Mouse (Mus musculus) T-helper 17 cell (primary cell): ENCODE measurements at regions not wholly inside any gene's neighbourhood (a gene's known extent, or its start where the extent isn't known, plus 50 kb on each side); places are given as distances from the start of the nearest gene placed in this dataset.

ENCODE experiments used
- in situ Hi-C, 2 experiments: fragments of 300-600 bp; cut with MboI, MseI; formaldehyde crosslinking; loops; 1 replicate in 1 of 2; 2 replicates in 1 of 2; pipeline ENCODE4 v1.15.1; 2025; ENCODE audit warnings: high pct_unique_total_duplicates in 2 of 2

DNA sequence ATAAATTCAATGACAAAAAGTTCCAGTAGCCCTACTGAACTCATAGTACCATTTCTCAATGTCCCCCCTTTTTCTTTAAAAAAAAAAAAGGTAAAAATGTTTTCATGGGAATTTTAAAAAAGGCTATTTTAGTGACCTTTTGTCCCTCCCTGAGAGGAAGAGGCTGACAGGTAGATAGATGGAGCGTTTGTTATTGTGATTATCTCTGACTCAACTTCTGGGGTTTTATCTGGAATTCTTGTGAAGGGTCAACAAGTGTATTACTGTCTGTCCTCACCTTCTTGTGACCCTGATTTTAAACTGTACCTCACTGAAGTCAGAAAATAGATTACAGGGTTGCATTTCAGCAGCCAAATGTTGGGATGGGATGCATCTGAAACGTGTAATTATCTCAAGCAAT, 179.3 kb upstream of the BC052040 start:
- in situ Hi-C loops: no loop called here

DNA sequence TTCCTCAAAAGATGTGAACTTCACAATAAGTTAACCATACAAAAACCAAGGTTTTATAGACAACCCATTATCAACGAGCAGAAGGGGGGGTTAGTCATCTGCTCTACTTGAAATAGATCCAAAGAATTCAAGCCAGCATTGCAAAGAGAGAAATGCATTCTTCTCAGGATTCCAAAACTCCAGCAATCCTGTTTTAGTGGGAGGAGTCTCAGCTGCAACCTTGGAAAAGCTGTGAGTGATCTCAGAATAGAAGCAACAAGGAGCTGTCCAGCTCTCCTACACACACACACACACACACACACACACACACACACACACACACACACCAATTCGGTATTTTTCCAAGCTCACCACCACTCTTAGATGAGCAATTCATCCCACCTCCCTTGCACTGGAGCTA, 149.0 kb upstream of the BC052040 start:
- in situ Hi-C loops: no loop called here

DNA sequence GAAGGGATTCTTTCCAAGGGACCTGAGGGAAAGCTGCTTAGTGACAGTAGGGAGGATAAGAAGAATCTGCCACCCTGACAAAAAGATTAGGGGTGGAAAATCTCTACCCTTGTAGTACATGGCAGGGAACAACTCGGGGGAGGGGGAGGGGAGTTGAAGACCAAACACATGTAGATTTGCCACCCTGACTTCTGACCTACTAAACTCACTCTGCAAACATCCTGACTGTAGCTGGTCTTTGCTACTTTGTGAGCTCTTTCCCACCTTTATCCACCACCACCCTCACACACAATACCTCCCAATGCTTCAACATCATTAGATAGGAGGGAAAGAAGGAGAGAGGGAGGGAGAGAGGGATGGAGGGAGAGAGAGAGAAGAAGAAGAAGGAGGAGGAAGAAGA, 140.4 kb upstream of the BC052040 start:
- in situ Hi-C loops: no loop called here

DNA sequence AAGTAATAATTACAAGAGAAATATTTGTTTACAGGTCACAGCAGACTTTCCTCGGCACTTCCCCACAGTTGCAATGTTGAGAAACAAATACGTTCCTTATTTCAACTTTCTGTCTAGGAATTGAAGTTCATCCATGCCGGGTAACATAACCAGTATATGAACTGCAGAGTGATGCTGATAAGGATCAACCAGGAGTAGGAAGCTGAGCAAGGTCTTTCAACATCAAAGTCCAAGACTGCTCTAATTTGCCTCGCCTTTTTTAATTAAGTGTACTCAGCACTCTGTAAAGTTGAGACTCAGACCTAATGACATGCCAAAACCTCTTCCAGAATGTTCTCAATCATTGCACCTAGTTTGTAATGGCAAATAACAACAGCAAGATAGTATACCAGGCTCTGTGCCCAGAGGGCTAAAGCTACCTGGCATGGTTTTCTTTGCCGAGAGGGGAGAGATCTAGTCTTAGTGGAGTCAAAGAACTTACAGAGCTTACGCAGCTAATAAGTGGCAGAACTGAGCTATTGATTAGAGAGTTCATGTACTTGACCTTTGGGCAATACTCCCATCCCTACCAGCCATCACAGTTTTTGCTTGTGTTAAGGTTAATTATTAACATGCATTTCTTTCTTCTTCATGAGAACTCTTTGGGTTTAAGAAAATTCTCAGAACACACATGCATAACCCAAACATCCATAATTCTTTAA, 131.6 kb upstream of the BC052040 start:
- in situ Hi-C loops: no loop called here

DNA sequence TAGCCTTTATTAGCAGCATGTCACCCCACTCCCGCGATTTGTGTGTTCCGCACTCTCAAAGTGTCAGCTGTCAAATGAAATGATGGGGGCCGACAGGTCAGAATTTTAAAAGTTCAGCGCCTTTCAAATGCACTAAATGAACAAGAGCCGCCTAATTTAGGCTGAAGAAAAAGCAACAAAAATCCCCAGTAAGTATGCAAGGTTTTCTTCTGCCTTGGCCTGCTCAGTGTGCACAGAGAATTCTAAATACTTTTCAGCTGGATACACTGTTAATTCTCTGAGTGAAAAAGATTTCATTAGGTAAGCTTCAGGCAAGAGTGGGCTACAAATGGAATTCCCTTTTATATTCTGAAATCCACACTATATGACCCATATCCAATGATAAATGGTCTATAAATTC, 125.9 kb upstream of the BC052040 start:
- in situ Hi-C loops: no loop called here

DNA sequence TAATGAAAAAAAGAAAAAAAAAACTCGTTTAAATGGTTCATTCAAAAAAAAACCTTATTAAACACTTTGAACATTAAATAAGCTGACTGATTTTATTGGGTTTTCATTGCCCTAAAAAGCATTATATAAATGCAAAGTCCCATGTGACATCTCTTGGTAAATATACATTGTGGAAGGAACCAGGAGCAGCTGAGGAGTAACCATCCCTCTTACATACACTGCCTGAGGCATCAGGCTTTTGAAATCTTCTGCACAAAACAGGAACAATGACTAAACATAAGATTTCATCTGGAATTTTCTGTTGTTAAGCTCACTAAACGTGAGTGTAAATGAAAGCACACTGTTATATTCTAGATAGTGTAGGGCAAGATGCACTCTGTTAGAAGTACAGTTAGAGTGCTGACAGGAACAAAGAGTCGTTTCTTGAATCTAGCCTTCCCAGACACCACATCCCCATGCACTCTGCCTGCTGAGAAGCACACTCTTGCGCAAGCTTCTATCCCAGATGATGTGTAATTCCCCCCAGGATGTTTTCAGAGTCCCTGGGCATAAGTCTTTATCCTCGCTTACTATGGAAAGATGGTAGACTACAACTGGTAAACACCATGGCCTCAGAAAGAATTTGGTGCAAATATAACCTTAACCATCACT, 125.0 kb upstream of the BC052040 start:
- in situ Hi-C loops: no loop called here

DNA sequence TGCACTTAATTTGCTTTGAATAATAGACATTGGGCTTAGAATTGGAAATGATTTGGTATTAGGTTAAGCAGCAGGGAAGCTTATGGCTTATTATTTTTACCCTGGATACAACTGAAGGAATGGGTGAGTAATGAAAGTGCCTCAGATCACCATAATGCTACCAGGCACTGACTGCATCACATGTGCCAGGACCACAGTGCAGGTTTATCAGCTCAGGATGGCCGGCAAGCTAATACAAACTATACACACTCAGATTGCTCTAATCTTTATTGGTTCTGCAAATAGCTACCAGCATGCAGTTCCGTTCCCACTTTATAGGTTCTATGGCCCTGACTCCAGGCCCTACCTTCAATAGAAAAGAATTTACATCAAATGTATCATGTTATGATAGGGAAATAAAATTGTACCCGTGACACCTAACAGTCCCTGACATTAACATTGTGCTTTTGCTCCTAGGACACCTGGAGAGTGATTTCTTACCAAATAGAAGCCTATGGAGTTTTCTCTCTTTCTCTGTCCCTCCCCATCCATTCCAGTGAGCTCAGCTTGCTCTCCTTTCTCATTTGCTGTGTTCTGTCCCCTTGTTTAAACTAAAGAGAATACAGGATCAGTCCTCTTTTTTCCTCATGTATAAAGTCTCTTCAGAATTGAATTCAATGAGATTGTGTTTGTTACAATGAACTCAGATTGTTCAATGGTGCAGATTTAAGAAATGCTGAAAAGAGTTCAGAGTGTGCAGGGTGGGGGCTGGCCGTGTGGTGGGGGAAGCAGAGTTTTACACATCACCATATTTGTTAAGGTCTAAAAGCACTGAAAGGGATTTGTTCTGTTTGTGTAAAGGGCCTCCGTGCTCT, 121.3 kb upstream of the BC052040 start:
- in situ Hi-C loops: no loop called here

DNA sequence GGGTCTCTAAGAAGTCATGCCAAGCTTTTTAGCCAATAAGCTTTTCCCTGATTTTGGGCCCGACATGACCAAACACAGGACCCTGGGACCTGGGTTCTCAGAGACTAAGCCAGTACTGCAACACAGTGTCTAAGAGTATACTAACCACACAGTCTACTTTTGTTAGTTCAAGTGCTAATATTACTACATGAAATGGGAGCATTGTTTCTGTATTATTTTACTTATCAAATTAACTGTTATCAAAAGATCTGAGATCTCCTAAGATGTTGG, 120.7 kb upstream of the BC052040 start:
- in situ Hi-C loops: no loop called here

DNA sequence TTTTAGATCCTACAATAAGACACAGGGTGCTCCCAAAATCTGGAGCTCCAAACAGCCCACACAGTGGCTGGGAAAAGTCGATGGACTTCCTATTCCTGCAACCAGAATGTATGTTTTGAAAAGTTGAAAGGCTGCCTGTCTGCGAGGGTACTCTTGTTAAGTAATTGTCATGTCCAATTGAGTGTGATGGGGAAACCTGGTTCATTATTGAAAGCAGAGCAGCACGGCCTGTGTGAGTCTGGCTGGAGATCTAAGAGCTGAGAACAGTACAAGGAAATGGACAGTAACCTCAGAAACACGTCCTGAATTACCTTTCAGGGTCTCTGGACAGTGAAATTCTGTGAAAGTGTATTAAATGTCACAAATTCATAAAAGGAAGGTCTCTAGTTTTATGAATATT, 115.3 kb upstream of the BC052040 start:
- in situ Hi-C loops: no loop called here

DNA sequence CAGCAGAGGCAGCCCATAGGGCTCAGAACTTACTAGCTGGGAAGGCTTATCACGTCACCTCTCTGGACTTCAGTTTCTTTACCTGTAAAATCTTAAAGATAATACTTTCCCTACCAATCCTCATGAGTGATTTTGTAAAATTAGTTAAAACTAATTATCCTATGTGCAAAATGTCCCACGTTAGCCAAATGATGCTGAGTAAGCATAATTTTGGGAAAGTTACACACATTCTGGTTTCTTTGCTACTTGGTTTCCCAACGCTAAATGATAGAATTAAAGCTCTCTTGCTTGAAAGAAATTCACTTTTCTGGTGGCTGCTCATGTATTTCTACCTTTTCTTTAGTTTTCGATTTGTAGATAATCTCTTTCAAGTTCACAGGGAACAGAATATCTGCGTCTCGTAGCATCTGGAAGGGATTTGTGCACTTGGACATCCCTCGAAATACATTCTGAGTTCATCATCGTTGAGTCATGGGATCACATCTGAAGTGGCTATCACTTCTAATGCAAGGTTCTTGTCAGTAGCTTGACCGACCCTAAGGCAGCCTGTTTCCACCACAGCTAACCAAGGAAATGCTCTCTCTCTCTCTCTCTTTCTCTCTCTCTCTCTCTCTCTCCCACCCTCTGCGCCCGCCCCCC, 114.3 kb upstream of the BC052040 start:
- in situ Hi-C loops: no loop called here

DNA sequence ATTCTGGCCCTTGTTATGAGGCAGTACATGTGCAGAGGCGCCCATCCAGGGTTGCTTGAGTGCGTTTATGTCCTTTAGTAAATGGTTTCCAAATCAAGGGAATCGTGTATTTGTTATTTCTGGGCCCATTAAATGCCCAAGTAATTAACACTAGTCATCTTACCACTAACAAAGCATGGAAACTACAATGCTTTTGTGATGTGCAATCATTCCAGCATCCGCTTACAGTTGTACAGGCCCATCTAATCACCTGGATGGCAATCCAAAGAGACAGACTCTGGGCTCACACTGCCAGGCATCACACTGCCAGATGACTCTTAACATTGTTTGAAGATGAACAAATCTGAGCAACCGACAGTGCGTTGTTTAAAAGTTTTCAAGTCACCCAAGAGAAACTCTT, 113.6 kb upstream of the BC052040 start:
- in situ Hi-C loops: no loop called here

DNA sequence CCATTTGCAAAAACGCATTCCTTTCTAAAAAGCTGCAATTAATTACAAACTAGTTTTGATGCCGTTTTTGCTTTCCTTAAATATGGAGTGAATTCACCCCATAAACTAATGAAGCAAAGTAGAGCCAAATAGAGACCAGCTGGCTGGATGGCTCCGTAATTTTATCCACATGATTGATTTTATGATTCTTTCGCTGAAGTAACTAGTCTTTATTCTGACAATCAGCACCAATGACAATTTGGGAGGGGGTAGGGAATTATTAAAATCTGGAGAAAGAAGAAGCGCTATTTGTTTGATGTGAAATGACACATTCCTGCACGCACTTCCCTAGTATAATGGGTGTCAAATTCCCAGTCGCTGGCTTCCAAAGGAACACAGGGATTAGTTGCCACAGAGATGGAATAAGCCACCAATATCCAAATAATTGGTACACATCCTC, 113.0 kb upstream of the BC052040 start:
- in situ Hi-C loops: no loop called here

DNA sequence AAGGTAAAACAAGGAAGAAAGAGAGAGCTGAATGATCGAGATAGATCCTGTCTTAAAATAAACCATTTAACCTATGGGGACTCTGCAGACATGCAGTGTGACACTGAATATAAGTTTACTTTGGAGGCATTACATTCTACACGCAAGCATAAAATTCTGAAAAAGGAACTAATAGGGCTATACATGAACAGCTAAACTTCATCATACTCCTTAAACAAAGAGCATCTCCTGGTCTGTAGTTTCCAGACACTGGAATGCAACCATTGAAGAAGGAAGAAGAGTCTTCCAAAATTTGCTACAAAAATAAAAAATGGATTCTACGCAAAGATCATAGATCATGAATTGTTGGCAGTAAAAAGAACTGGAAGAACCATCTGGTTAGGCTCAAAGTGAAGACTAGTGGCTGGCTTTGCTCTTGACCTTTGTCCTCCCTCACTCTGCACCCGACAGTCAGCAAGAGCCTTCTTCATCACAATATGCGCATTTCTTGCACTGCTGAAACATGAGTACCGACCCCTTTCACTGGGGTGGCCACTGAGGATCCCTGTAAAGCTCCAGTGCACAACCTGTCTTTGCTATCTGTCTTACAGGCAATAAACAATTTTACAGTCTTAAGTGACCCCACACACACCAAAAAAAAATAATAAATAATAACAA, 112.2 kb upstream of the BC052040 start:
- in situ Hi-C loops: no loop called here

DNA sequence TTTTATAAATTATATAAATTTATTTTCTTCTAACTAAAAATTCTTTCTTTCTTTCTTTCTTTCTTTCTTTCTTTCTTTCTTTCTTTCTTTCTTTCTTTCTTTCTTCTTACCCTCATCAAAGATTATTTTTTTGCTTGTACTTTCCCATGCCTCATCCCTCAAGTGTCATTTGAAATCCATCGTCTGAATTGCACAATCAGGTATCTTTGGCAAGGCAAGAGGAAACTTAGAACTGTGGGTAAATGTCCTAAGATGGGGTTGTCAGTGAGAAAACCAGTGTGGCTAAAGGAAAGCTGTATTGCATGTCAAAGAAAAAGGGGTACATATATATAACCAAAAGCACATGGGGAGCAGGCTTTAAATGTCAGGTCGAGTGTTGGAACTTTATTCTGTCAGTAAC, 109.1 kb upstream of the BC052040 start:
- in situ Hi-C loops: no loop called here

DNA sequence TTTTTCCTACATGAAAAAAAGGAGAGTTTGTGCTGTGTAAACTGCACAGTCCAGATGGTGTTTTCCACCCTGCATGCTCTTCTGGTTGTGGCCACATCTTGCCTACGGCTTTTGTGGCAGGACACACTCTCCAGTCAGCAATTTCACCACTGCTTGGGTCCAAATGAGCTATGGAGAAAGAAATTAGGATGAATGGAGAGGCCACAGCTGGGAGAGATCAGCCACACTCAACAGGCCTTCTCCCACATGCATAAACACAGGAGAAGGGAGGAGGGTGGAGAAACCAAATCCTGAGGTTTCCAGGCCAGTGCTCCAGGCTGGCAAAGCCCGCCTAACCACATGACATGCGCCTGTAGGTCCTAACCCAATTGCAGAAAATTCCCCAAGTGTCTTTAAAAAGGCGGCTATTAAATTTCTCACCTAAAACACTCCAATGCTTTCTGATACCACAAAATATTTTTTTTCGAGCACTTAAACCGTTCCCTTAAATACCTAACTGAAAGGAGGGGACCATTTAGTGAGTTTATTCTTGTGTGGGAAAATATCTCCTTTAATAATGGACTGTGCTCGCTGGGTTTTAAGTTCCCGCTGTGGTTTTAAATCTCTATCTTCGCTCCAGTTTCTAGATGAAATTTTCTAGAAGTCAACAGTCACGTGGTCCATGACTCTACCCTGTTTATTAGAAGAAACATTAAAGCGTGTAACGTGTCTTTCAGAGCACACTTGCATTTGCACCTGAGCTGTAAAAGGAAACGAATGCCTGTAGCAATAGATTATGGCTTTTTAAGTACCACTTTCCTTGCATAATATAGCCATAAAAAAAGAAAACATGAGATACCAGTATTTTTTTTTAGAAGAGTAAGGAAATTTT, 97.9 kb upstream of the BC052040 start:
- in situ Hi-C loops: no loop called here

DNA sequence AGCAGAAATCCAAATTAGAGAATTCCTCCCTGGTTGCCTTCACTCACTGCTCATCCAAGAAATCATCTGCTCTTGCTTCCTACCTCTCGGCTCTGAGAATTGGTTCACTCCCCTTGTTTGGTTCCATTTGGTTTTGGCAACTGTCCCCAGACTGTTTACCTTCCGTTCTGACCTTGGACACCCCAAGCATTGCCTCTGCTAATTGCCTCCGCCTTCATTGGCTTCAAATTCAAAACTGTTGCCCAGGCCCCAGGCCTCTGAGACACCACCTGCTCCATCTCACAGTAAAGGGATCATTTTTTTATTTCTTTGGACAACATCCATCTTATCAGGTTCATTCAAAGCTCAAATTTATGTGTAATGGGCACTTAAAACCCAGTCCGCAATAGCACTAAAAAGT, 93.1 kb upstream of the BC052040 start:
- in situ Hi-C loops: no loop called here

DNA sequence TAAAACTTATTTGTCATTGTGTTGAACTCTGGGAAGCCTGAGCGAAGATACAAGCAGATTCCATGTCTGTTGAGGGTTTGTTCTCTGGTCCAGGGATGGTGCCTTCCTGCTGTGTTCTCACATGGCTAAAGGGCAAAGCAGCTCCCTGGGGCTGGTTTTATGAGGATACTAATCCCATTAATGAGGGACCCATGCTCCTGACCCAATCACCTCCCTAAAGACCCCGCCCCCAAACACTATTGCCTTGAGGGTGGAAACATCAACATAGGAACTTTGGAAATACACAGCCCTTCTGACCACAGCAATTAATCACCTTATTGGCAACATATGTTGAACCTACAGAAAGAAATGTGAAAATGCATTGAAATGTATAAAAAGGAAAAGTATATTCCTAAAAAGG, 88.5 kb upstream of the BC052040 start:
- in situ Hi-C loops: no loop called here

DNA sequence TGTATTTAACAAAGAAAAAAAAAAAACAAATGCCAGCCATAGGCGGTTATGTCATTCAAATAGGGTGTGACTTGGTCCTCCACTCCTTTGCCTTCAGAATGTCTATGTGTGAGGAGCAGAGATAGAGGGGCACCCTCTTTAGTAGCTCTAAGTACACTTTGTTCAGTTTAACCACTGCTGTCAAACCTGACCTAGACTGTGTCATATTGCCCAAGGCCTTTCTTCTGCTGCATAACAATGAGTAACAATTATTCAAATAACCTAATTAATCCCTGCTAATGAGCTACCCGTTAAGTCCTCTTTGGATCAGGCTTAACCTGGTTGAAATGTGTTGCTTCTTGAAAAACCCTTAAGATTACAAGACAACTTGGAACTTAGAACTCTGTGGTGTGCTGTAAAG, 81.6 kb upstream of the BC052040 start:
- in situ Hi-C loops: no loop called here

DNA sequence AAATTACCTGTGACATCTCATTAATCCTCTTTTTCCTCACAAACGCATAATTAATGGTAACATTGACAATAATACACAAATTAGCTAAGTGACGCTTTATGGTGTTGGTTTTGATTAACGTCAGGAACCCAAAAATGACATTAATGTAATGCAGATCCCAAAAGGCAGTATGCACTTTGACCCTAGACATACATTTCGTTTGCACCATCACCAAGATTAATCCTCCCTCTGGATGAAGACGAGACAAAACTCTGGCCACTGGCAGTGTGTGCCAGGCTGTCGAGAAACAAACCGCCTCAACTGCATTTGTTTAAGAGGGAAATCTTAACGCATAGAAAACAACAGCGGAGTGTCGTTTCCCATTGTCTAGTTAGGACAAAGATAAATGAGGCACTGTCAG, 72.0 kb upstream of the BC052040 start:
- in situ Hi-C loops: no loop called here

DNA sequence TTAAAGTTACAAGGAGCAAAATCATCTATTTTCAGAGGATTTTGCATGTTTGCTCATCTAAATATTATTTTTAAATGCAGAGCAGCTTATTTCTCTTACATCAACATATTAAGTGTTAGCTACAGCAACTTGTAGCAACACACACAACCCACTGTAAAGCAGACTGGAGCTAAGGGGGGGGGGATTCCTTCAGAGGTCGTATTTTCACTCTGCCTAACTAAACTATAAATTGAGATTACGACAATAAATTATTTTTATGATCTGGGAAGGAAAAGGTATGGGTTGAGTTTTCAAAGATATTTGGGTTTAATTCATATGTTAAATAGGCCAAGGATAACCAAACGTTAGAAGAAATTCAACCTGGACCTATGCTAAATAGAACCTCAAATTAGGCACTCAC, 70.4 kb upstream of the BC052040 start:
- in situ Hi-C loops: no loop called here
